Mouse (Mus musculus) hindbrain, embryonic 11.5 days (tissue): ENCODE data around the gene Igf1r. TPM values are rescaled to one million over a fixed set of nuclear protein-coding genes. Genes with fewer than 3 reads are reported as not detected.

Experiments used
- ATAC-seq: fragments of 200-750 bp; cut with Nextera tagmentation; 2 replicates; pipeline ENCODE4 v1.8.0; 2017; ENCODE audit warnings: mild to moderate bottlenecking, moderate TSS enrichment, moderate library complexity; ENCODE audit not compliant: low FRiP score
- DNase-seq: peaks from one replicate; pipeline ENCODE4 v3.0.0-alpha.2; 2015; ENCODE audit warnings: low spot score
- H3K27ac ChIP-seq: fragments of 300-500 bp; sonication (generic); 2 replicates; pipeline ENCODE4 v1.5.1; 2014; ENCODE audit warnings: mild to moderate bottlenecking, low read depth, low read length
- H3K27me3 ChIP-seq: fragments of 300-500 bp; sonication (generic); 2 replicates; pipeline ENCODE4 v1.6.1; 2014; ENCODE audit warnings: mild to moderate bottlenecking, low read length, moderate library complexity, mixed read lengths; ENCODE audit not compliant: control insufficient read depth, insufficient read depth
- H3K36me3 ChIP-seq: fragments of 300-500 bp; sonication (generic); 2 replicates; pipeline ENCODE4 v1.6.1; 2014; ENCODE audit warnings: mild to moderate bottlenecking, low read length, moderate library complexity, mixed read lengths; ENCODE audit not compliant: control insufficient read depth, insufficient read depth
- H3K4me1 ChIP-seq: fragments of 300-500 bp; sonication (generic); replicated peaks from 2 replicates; pipeline ENCODE4 v1.6.1; 2014; ENCODE audit warnings: low read length, mixed read lengths; ENCODE audit not compliant: control insufficient read depth, insufficient read depth
- H3K4me2 ChIP-seq: fragments of 300-500 bp; sonication (generic); replicated peaks from 2 replicates; pipeline ENCODE4 v1.6.1; 2014; ENCODE audit warnings: mild to moderate bottlenecking, low read depth, low read length
- H3K4me3 ChIP-seq: fragments of 300-500 bp; sonication (generic); 2 replicates; pipeline ENCODE4 v1.5.1; 2014; ENCODE audit warnings: low read depth, low read length
- H3K9ac ChIP-seq: fragments of 300-500 bp; sonication (generic); 2 replicates; pipeline ENCODE4 v1.6.1; 2014; ENCODE audit warnings: low read depth, low read length
- H3K9me3 ChIP-seq: fragments of 300-500 bp; sonication (generic); 2 replicates; pipeline ENCODE4 v1.6.1; 2016; ENCODE audit warnings: low read length; ENCODE audit not compliant: control insufficient read depth
- WGBS: fragments of 180-500 bp; shearing (Covaris S2); extraction: QIAGEN DNeasy Blood & Tissue Kit; methylation state at CpG from one replicate; pipeline ENCODE4 v1.1.7; 2014; 5-methylcytosine and 5-hydroxymethylcytosine counted together
- polyA plus RNA-seq: library from polyadenylated mRNA; unstranded; fragments of >200 nt; fragmentation: Nextera tagmentation; extraction: Ambion mirVana; gene quantifications from 2 replicates; pipeline ENCODE4 v1.2.1, GENCODE M21; 2014

The Igf1r gene
- polyA plus RNA-seq, 1 experiment from 2014 or later: 35.7 TPM

- Histone ChIP-seq H3K27ac (no peak overlapping the region), H3K4me2 (no peak overlapping the region), H3K36me3 (no peaks in the 10 kb centered on the region), H3K9me3 (no peaks in the 10 kb centered on the region), H3K9ac (no peak overlapping the region), H3K4me1 (0 out of 2 replicates have a peak, but pooled peaks cover 3% of the 10 kb centered on the region), H3K27me3 (no peaks in the 10 kb centered on the region), H3K4me3 (no peak overlapping the region)
- DNase-seq (no peak), ATAC-seq (no peak)
- WGBS: 84% methylated on average over 10 of the region's 10 CpGs
These were observed 183.4 kb downstream of the Igf1r start for GRCm38 (mm10) chr7:68136056-68136455.

GRCm38 (mm10) chr7:68139384-68139783 lies 186.8 kb downstream of the Igf1r start:
- Histone ChIP-seq H3K9ac (no peak overlapping the region), H3K27me3 (no peaks in the 10 kb centered on the region), H3K4me2 (no peak overlapping the region), H3K36me3 (no peaks in the 10 kb centered on the region), H3K4me1 (no peaks in the 10 kb centered on the region), H3K9me3 (no peaks in the 10 kb centered on the region), H3K4me3 (no peak overlapping the region), H3K27ac (no peak overlapping the region)
- WGBS: 68% methylated on average over 2 of the region's 2 CpGs
- ATAC-seq: no peak
- DNase-seq: no peak

- H3K27ac ChIP-seq: no peak overlapping the region
- H3K36me3 ChIP-seq: no peaks in the 10 kb centered on the region
- no peak for DNase-seq
- ATAC-seq: no peak
- H3K4me2 ChIP-seq: no peak overlapping the region
- no peaks in the 10 kb centered on the region for H3K27me3 ChIP-seq
- WGBS: 89% methylated on average over 11 of the region's 11 CpGs
- no peaks in the 10 kb centered on the region for H3K9me3 ChIP-seq
- no peaks in the 10 kb centered on the region for H3K4me1 ChIP-seq
- H3K4me3 ChIP-seq: no peak overlapping the region
- H3K9ac ChIP-seq: no peak overlapping the region
These were observed 187.6 kb downstream of the Igf1r start for GRCm38 (mm10) chr7:68140041-68140807.

- no peak overlapping the region for H3K4me2 ChIP-seq
- WGBS: 78% methylated on average over 6 of the region's 6 CpGs
- no peak for ATAC-seq
These were observed 191.6 kb downstream of the Igf1r start for GRCm38 (mm10) chr7:68144266-68144665.

GRCm38 (mm10) chr7:68148297-68149048 lies 195.8 kb downstream of the Igf1r start:
- Histone ChIP-seq H3K9me3 (no peaks in the 10 kb centered on the region), H3K4me2 (no peak overlapping the region), H3K27me3 (no peaks in the 10 kb centered on the region), H3K36me3 (no peaks in the 10 kb centered on the region), H3K4me3 (no peak overlapping the region), H3K27ac (no peak overlapping the region), H3K4me1 (peaks cover 4% of the 10 kb centered on the region), H3K9ac (no peak overlapping the region)
- WGBS: 57% methylated on average over 20 of the region's 20 CpGs
- ATAC-seq (no peak), DNase-seq (no peak)

More at GRCm38 (mm10) chr7:68144266-68144665, 191.6 kb downstream of the Igf1r start:
- Histone ChIP-seq H3K4me3 (no peak overlapping the region), H3K27me3 (no peaks in the 10 kb centered on the region), H3K9ac (no peak overlapping the region), H3K9me3 (no peaks in the 10 kb centered on the region), H3K4me1 (peaks cover 4% of the 10 kb centered on the region), H3K27ac (no peak overlapping the region), H3K36me3 (no peaks in the 10 kb centered on the region)
- DNase-seq: no peak

GRCm38 (mm10) chr7:68151892-68152291 lies 199.3 kb downstream of the Igf1r start:
- ATAC-seq: no peak
- no peak overlapping the region for H3K4me2 ChIP-seq
- no peak for DNase-seq
- no peak overlapping the region for H3K27ac ChIP-seq
- H3K9ac ChIP-seq: no peak overlapping the region
- no peaks in the 10 kb centered on the region for H3K9me3 ChIP-seq
- 47% methylated on average over 5 of the region's 5 CpGs for WGBS
- H3K36me3 ChIP-seq: no peaks in the 10 kb centered on the region
- peaks cover 7% of the 10 kb centered on the region for H3K4me1 ChIP-seq
- H3K27me3 ChIP-seq: no peaks in the 10 kb centered on the region
- no peak overlapping the region for H3K4me3 ChIP-seq

GRCm38 (mm10) chr7:68152458-68152857 lies 199.8 kb downstream of the Igf1r start:
- Histone ChIP-seq H3K4me2 (no peak overlapping the region), H3K9me3 (no peaks in the 10 kb centered on the region), H3K36me3 (no peaks in the 10 kb centered on the region), H3K9ac (no peak overlapping the region), H3K27ac (no peak overlapping the region), H3K27me3 (no peaks in the 10 kb centered on the region), H3K4me3 (no peak overlapping the region), H3K4me1 (peaks cover 7% of the 10 kb centered on the region)
- DNase-seq (no peak), ATAC-seq (no peak)
- WGBS: 92% methylated on average over 8 of the region's 8 CpGs

GRCm38 (mm10) chr7:68153269-68153668 lies 200.6 kb downstream of the Igf1r start:
- Histone ChIP-seq H3K27ac (no peak overlapping the region), H3K9me3 (no peaks in the 10 kb centered on the region), H3K4me2 (no peak overlapping the region), H3K9ac (no peak overlapping the region), H3K27me3 (no peaks in the 10 kb centered on the region), H3K36me3 (no peaks in the 10 kb centered on the region), H3K4me3 (no peak overlapping the region), H3K4me1 (peaks cover 7% of the 10 kb centered on the region)
- DNase-seq (no peak), ATAC-seq (no peak)
- 84% methylated on average over 8 of the region's 8 CpGs for WGBS
